ENCODE assay signal across 13 mouse cellular contexts in the genomic region with DNA sequence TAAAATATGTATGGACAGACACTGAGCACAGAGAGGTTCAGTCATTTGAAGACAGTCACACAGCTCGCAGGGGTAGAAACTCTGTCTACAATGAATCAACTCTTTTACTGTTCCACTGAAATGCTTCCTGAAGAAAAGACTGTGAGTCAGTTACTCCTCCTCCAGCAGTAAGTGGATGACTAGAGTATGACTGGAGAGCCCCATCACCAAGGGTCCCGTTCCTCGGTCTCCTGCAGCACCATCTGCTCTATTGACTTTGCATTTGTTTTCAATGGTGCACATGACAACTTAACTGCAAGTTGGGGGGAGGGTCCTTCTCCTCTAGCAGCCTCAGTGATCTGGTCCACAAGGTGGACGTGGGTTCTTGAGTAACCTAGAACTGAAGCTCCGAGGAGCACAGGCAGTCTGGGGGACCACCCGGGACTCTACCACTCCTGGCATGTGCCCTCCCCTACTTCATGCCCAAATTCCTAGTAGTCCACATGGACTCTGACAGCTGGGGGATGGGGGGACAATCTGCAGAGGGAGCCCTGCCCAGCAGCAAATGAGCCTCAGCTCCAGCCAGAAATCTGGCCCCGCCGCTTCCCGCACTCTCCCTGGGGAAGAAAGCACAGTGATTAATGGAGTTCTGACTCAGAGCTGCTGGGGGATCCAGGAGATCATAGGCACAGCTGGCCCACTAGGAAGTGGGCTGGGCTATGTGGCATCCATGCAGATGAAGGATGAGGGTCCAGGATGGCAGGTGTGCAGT. TPM values are rescaled to one million over a fixed set of nuclear protein-coding genes. Genes with fewer than 3 reads are reported as not detected.
DNase-seq lines count a peak whose midpoint lies in the region; ATAC-seq and TF ChIP-seq lines count a peak whose summit lies in the region.
"Had no signal": no experiment of that assay in that cellular context is flagged by ENCODE, and none has a peak within 500 bp of the region (broad histone marks: within the 10 kb centered on the region; RNA-seq: fewer than 3 reads in every experiment).

No protein-coding gene starts in this region.

- H3K27ac ChIP-seq in heart, postnatal 0 days (ENCODE audit: low read depth) = no peak overlapping the region
- H3K27ac ChIP-seq in heart, embryonic 12.5 days (ENCODE audit: poor library complexity, severe bottlenecking) = no peak overlapping the region
- no peak overlapping the region for H3K27ac ChIP-seq in hindbrain, embryonic 16.5 days (ENCODE audit: low read depth, low read length)
- H3K27ac ChIP-seq: gastrocnemius, adult 2 months; kidney, postnatal 0 days had no signal

- no peaks in the 10 kb centered on the region for H3K9me3 ChIP-seq in heart, postnatal 0 days (replicated peaks; ENCODE audit: control insufficient read depth, low read length)
- no peaks in the 10 kb centered on the region for H3K9me3 ChIP-seq in heart, embryonic 12.5 days (replicated peaks)
- H3K9me3 ChIP-seq in hindbrain, embryonic 16.5 days (ENCODE audit: control insufficient read depth, low read length) = no peaks in the 10 kb centered on the region

- no peak for TF ChIP-seq EP300 in heart, postnatal 0 days (IDR thresholded peaks at IDR 0.05; ENCODE audit: low read depth)

- no peaks in the 10 kb centered on the region for H3K36me3 ChIP-seq in heart, postnatal 0 days (replicated peaks; ENCODE audit: control insufficient read depth, insufficient read depth, low read length)
- no peaks in the 10 kb centered on the region for H3K36me3 ChIP-seq in heart, embryonic 12.5 days
- H3K36me3 ChIP-seq in hindbrain, embryonic 16.5 days (ENCODE audit: control insufficient read depth, insufficient read depth, low read length) = no peaks in the 10 kb centered on the region
- H3K36me3 ChIP-seq: G1E had no signal

- no peak overlapping the region for H3K4me3 ChIP-seq in heart, postnatal 0 days (ENCODE audit: low read depth, low read length)
- H3K4me3 ChIP-seq in heart, embryonic 12.5 days = no peak overlapping the region
- H3K4me3 ChIP-seq in hindbrain, embryonic 16.5 days (ENCODE audit: low read length) = no peak overlapping the region
- H3K4me3 ChIP-seq: gastrocnemius, adult 2 months had no signal

- 0 out of 2 replicates have a peak, but pooled peaks have one; percentile 14 for ATAC-seq in heart, postnatal 0 days (ENCODE audit: insufficient read depth, low read depth)
- no peak for ATAC-seq in heart, embryonic 12.5 days (ENCODE audit: insufficient number of reproducible peaks, low FRiP score)
- peak; percentile 41 for ATAC-seq in hindbrain, embryonic 16.5 days

- no peak for DNase-seq in heart, postnatal 0 days (ENCODE audit: low spot score)
- DNase-seq in 3T3-L1 (ENCODE audit: low read depth, low spot score) = peak; percentile 96
- peak; percentile 24 for DNase-seq in Muller cell, postnatal 12 days (ENCODE audit: inconsistent ontology term)
- DNase-seq in urinary bladder, postnatal 36 days (ENCODE audit: low spot score in 2 of 2) = no peak
- no peak for DNase-seq in lung, postnatal 14 days
- DNase-seq: gastrocnemius, adult 2 months had no signal

- H3K9ac ChIP-seq in heart, postnatal 0 days (replicated peaks; ENCODE audit: low read depth, low read length) = no peak overlapping the region
- H3K9ac ChIP-seq in heart, embryonic 12.5 days = no peak overlapping the region
- H3K9ac ChIP-seq in hindbrain, embryonic 16.5 days (ENCODE audit: low read depth, low read length) = no peak overlapping the region

- no peaks in the 10 kb centered on the region for H3K27me3 ChIP-seq in heart, postnatal 0 days (ENCODE audit: control insufficient read depth, insufficient read depth, low read length)
- H3K27me3 ChIP-seq in heart, embryonic 12.5 days (replicated peaks) = peaks cover 4% of the 10 kb centered on the region; the same call in 1 of the 2 replicates
- H3K27me3 ChIP-seq in hindbrain, embryonic 16.5 days (replicated peaks; ENCODE audit: control insufficient read depth, insufficient read depth, low read length) = no peaks in the 10 kb centered on the region

- H3K4me1 ChIP-seq in heart, postnatal 0 days (ENCODE audit: control insufficient read depth, insufficient read depth) = peaks cover 19% of the 10 kb centered on the region
- H3K4me1 ChIP-seq in heart, embryonic 12.5 days (replicated peaks) = peaks cover 25% of the 10 kb centered on the region
- no peaks in the 10 kb centered on the region for H3K4me1 ChIP-seq in hindbrain, embryonic 16.5 days (ENCODE audit: control insufficient read depth, insufficient read depth, low read depth, low read length)

- WGBS in heart, postnatal 0 days = 85% methylated on average over 9 of the region's 9 CpGs
- WGBS in heart, embryonic 12.5 days = 82% methylated on average over 9 of the region's 9 CpGs
- 64% methylated on average over 9 of the region's 9 CpGs for WGBS in hindbrain, embryonic 16.5 days

- TF ChIP-seq CTCF in heart, postnatal 0 days (IDR thresholded peaks at IDR 0.05; ENCODE audit: low read depth) = no peak

- H3K4me2 ChIP-seq in heart, postnatal 0 days (ENCODE audit: low read depth, low read length) = no peak overlapping the region
- H3K4me2 ChIP-seq in heart, embryonic 12.5 days = no peak overlapping the region
- H3K4me2 ChIP-seq in hindbrain, embryonic 16.5 days (ENCODE audit: low read length) = no peak overlapping the region

RNA-seq across cellular contexts. Expression of a gene that starts 2.2 kb away (rescaled TPM):
- not detected in 2 replicates for total RNA-seq in heart, postnatal 0 days (2014; rRNA removed; ENCODE audit: low replicate concordance)
- not detected in 2 replicates for polyA plus RNA-seq in heart, postnatal 0 days (2015; fragmentation: Nextera tagmentation; extraction: Ambion mirVana)
- not detected in 2 replicates for polyA plus RNA-seq in heart, embryonic 12.5 days (2016; fragmentation: Nextera tagmentation; extraction: Ambion mirVana)
- not detected in 2 replicates for polyA plus RNA-seq in hindbrain, embryonic 16.5 days (2015; fragmentation: Nextera tagmentation; extraction: Ambion mirVana)
- total RNA-seq: G1E; gastrocnemius, adult 2 months; heart, postnatal 14 days had no signal
- polyA plus RNA-seq: G1E; kidney, postnatal 0 days; liver, embryonic 16.5 days; stomach, embryonic 14.5 days had no signal

Comparison
In these comparisons a context has a peak if more than half of its experiments do, and no peak if none do; other contexts are left out.
1. DNase-seq: peak in 3T3-L1 (single experiment) and Muller cell, postnatal 12 days (single experiment); none in heart, postnatal 0 days (single experiment), urinary bladder, postnatal 36 days (0 of 2) and lung, postnatal 14 days (single experiment).